Mouse (Mus musculus) lung, adult 2 months (tissue): ENCODE results near the gene Pole3. TPM values are rescaled to one million over a fixed set of nuclear protein-coding genes. Genes with fewer than 3 reads are reported as not detected.
A peak's percentile ranks its signal among the peaks of the same experiment; 100 is the strongest.

ENCODE experiments used
- DNase-seq: peaks from one replicate; pipeline ENCODE4 v3.0.0; 2022
- H3K4me1 ChIP-seq: fragments of 200-500 bp; 2 replicates; pipeline ENCODE4 v1.6.1; 2011; ENCODE audit warnings: low read length; ENCODE audit not compliant: control insufficient read depth, insufficient read depth
- H3K4me3 ChIP-seq: fragments of 200-500 bp; replicated peaks from 2 replicates; pipeline ENCODE3; 2011; ENCODE audit warnings: low read depth, mild to moderate bottlenecking, control low read depth, low read length; ENCODE audit errors: extremely low read depth
- CTCF ChIP-seq: fragments of 200-500 bp; IDR thresholded peaks from 2 replicates; pipeline ENCODE4 v1.5.1; 2011; ENCODE audit warnings: mild to moderate bottlenecking, low read length, control low read depth; ENCODE audit not compliant: insufficient read depth
- POLR2A ChIP-seq: fragments of 200-500 bp; IDR thresholded peaks from 2 replicates; pipeline ENCODE4 v1.6.1; 2011; ENCODE audit warnings: low read depth, mild to moderate bottlenecking, control low read depth, low read length, borderline replicate concordance; ENCODE audit errors: extremely low read depth
- WGBS: fragments of 180-500 bp; shearing (Covaris S2); methylation state at CpG from one replicate; pipeline ENCODE4 v1.1.7; 2018; 5-methylcytosine and 5-hydroxymethylcytosine counted together
- polyA plus RNA-seq: library from polyadenylated mRNA; depleted of rRNA; stranded (reverse); fragments of >200 nt; gene quantifications from 2 replicates; pipeline ENCODE4 v1.2.3, GENCODE M21; 2012

The Pole3 gene
- polyA plus RNA-seq, 1 experiment, result 16.1 TPM

DNA sequence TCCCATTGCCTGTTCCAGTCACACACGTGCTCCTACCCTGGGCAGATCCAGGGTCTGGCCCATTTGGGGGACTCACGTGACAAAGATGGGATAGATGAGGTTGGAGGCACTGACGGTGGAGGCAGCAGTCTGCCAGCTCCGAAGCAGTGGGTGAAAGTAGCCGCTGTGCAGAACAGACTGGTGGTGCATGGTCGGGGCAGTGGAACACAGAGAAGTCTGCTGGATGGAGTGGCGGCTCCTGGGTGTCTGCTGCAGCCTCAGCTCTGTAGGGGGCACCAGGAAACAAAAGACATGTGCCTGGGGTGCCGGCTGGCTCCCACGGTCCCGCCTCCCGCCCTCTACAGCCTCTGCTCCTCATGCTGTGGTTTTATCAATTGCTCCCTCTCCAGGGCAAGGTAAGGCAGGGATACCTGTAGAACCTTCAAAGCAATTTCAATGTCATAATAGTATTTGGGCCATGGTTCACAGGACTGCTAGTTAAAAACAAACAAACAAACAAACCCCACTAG lies 10.8 kb downstream of the Pole3 start:
- Histone ChIP-seq H3K4me1 (peaks cover 3% of the 10 kb centered on the region; the same call in 1 of the 2 replicates), H3K4me3 (no peak overlapping the region)
- no peak for TF ChIP-seq POLR2A
- no peak for TF ChIP-seq CTCF
- WGBS, result 60% methylated on average over 11 of the region's 11 CpGs
- DNase-seq, result no peak

DNA sequence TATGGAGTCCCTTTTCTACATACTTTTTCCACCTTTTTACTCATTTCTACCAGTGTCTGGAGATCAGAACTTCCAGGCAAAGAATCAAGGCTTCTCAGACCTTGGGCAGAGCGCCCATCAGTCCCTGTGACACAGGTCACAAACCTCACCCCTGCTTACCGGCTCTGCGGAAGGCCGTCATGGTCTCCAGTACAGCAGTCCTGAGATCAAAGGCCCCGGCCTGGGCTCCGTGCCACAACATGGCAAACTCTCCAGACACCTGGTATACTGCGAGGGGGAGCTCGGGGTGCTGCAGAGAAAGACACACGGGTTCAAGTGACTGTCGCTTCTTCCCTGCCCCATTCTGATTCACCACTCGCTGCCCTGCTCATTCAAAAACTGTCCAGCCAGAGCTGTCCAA lies 14.9 kb downstream of the Pole3 start:
- no peak for TF ChIP-seq CTCF
- no peak for TF ChIP-seq POLR2A
- WGBS, result 87% methylated on average over 11 of the region's 11 CpGs
- H3K4me1 ChIP-seq, result no peaks in the 10 kb centered on the region
- H3K4me3 ChIP-seq, result no peak overlapping the region
- DNase-seq, result no peak

DNA sequence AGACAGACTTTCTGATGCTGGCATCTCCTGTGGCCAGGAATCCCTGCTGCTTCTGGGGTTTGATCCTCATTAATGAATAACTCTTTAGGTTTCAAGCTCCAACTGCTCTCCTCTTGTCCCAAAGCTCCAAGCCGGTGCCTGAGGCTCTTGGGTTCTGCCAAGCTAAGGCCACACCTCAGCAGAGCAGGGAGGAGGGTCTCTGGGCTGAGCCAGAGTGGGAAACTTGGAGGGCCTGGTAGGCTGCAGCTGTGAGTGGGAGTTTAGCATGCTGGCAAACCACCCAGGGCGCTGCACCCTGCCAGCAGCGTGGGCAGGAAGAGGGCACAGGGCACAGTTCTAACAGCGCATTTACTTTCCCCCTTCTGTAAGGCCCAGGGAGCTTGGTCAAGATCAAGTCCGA lies 16.0 kb downstream of the Pole3 start:
- H3K4me1 ChIP-seq, result no peaks in the 10 kb centered on the region
- TF ChIP-seq POLR2A (no peak), CTCF (no peak)
- WGBS, result 84% methylated on average over 5 of the region's 5 CpGs
- H3K4me3 ChIP-seq, result no peak overlapping the region
- no peak for DNase-seq

DNA sequence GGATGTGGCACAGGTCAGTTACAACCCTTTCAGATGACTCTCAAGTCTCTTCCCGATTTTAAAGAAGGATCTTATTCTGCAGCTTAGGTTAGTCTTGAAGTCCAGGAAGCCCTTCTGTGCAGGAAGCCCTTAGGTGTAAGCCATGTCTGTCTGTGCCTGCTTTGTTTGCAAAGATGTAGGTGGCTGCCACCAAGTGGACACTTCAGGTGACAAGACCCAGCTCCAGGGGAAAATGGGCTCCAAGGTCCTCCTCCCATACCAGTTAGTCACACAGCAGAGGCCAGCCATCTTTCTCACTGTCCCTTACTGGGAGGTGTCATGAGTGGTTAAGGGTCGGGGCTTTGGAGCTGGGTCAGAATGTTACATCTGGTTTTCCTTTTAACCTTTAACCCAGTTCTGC lies 18.1 kb downstream of the Pole3 start:
- WGBS, result 38% methylated on average over 2 of the region's 2 CpGs

DNA sequence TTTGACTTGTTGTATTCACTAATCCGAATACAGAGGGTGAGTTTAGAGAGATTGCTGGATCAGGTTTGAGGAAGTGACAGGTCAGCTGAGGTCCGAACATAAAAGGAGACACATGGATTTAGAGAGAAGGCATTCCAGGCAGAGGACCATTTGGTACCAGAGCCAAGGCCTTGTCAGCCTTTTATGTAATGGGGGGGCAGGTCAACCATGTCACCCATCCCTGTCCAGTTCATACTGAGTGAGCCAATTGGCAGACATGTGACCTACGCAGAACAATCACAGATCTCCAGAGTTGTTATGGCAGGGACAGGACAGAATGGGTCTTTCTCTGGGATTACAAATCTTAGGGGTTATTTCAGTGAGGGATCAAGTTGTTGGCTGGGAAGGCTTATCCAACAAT lies 18.9 kb downstream of the Pole3 start:
- H3K4me1 ChIP-seq, result peaks cover 8% of the 10 kb centered on the region
- TF ChIP-seq POLR2A, result no peak
- TF ChIP-seq CTCF, result no peak
- 68% methylated on average over 3 of the region's 3 CpGs for WGBS
- no peak for DNase-seq
- no peak overlapping the region for H3K4me3 ChIP-seq

More for the DNA sequence above, 18.1 kb downstream of the Pole3 start:
- no peak overlapping the region for H3K4me3 ChIP-seq
- no peak for DNase-seq
- peaks cover 8% of the 10 kb centered on the region for H3K4me1 ChIP-seq
- TF ChIP-seq POLR2A (no peak), CTCF (peak; percentile 29; the same call in 1 of the 2 replicates)

- H3K4me1 ChIP-seq, result peaks cover 8% of the 10 kb centered on the region
- 76% methylated on average over 3 of the region's 3 CpGs for WGBS
These were observed 21.4 kb downstream of the Pole3 start, which contains the start of gene Hdhd3 for GRCm38 (mm10) chr4:62503374-62503970. Gene Hdhd3, minus strand, starts transcription at chr4:62503467.

DNA sequence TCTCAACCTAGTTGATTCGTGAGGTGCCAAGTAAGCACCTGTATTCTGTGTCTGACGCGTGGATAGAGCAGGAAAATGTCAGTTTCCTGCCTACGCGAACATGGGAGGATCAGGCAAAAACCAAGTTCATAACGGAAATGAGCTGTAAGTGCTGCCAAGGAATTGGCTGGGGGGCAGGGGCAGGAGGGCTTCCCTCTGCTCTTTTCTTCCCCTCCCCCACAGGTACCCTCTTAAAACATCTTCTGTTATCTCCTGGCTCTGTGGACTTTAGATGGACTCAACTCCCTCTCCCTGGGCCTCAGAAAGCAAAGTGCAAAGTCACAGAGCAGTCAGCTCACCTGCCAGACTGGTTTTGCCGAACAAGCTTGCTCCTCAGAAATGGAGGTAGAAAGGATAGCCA lies 21.9 kb downstream of the Pole3 start:
- no peak for TF ChIP-seq CTCF
- no peak for TF ChIP-seq POLR2A
- H3K4me3 ChIP-seq, result no peak overlapping the region
- peaks cover 8% of the 10 kb centered on the region for H3K4me1 ChIP-seq
- DNase-seq, result no peak
- WGBS, result 34% methylated on average over 7 of the region's 7 CpGs

More at GRCm38 (mm10) chr4:62503374-62503970, 21.4 kb downstream of the Pole3 start, which contains the start of gene Hdhd3:
- peak within 1 kb of the TSS; percentile 99 for H3K4me3 ChIP-seq
- TF ChIP-seq CTCF (no peak), POLR2A (no peak)
- no peak for DNase-seq

GRCm38 (mm10) chr4:62501964-62502732 lies 22.7 kb downstream of the Pole3 start:
- TF ChIP-seq POLR2A, result peak; percentile 76; the same call in 1 of the 2 replicates
- TF ChIP-seq CTCF, result no peak
- DNase-seq, result peak; percentile 92
- H3K4me1 ChIP-seq, result peaks cover 8% of the 10 kb centered on the region
- peak overlapping the region; percentile 99 for H3K4me3 ChIP-seq
- WGBS, result 1% methylated on average over 38 of the region's 38 CpGs

- H3K4me1 ChIP-seq, result peaks cover 12% of the 10 kb centered on the region
- DNase-seq, result no peak
- WGBS, result 1% methylated on average over 7 of the region's 7 CpGs
- TF ChIP-seq CTCF (no peak), POLR2A (no peak)
- H3K4me3 ChIP-seq, result peak overlapping the region; percentile 99
These were observed 23.3 kb downstream of the Pole3 start for GRCm38 (mm10) chr4:62501534-62501933.
